Mouse (Mus musculus): Measurements from ENCODE around the gene Echs1. TPM values are rescaled to one million over a fixed set of nuclear protein-coding genes. Genes with fewer than 3 reads are reported as not detected.
A peak's percentile ranks its signal among the peaks of the same experiment; 100 is the strongest.

Echs1 gene
- polyA plus RNA-seq, 1 experiment from 2014 or later = 139 TPM

DNA sequence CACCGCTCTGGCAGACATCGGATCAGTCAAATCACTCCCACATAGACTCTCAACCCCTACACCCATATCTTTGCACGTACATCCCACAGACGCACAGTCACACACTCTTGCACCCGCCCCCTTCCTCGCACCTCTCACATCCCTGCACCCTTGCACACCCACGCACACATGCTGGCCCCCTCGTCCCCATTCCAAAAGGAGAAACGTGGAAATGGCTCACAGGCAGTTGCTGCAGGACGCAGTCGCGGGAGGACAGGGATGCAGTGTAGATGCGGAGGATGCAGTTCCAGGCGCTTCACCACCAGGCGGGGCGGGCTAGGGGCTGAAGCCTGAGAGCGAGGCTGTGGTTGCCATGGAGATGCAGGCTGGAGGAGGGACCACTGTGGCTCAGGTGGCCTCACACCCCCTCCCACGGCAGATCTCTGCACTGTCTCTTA is 34.0 kb downstream of the Echs1 start, which contains the start of gene Caly:
Gene Caly, minus strand, starts transcription at position 307 of the 437 bp plus-strand sequence.
- no peak within 1 kb of the TSS for H3K27ac ChIP-seq (replicated peaks)
- 8% methylated on average over 18 of the region's 18 CpGs for WGBS

DNA sequence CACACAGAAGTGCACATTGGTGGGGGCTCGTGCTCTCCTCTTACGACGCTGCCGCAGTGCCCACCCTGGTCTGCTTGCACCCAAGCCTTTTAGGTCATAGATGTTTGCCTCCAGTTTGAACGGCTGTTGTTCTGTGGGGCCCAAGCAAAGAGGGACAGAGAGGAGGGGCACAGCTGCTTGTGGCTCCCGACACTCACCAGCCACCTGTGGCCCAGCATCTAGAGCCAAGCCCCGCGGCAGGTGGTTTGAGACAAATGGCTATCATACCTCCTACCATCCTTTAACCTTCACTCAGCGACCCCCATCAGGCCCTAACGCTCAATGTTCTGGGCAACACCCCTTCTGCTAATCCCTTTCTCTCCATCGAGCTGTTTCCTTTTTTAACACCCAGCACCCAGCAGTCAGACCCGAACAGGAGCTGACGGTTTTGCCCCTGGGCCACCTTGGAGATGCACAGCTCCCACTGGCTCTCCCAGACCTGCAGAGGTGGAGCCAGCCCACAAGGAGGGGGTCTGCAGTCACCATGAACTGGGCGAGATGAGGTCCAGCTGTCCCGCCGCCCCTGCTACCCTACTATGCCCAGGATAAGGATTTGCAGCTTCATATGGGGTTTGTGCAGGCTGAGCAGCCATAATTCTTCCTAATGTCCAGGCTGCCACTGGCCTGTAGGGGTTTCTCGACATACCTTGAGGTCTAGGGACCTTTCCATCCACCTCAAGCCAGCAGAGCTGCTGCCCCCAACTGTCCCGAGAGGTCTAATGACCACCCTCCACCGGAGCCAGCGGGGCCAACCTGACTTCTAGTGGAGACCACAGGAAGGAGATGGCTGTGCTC is 34.7 kb downstream of the Echs1 start:
- no peaks in the 10 kb centered on the region for H3K36me3 ChIP-seq (ENCODE audit: control insufficient read depth, insufficient read depth, low read length)
- no peaks in the 10 kb centered on the region for H3K4me1 ChIP-seq (replicated peaks; ENCODE audit: control insufficient read depth, insufficient read depth)
- DNase-seq (ENCODE audit: low spot score) (no peak), ATAC-seq (ENCODE audit: low FRiP score, low TSS enrichment) (0 out of 2 replicates have a peak, but pooled peaks have one; percentile 3)
- TF ChIP-seq EP300 (optimal IDR thresholded peaks at IDR 0.05) (no peak), CTCF (IDR thresholded peaks at IDR 0.05; ENCODE audit: low read depth) (no peak)
- H3K4me3 ChIP-seq (ENCODE audit: low read depth, low read length) = no peak overlapping the region
- no peak overlapping the region for H3K27ac ChIP-seq (replicated peaks)
- H3K9ac ChIP-seq (ENCODE audit: low read length) = no peak overlapping the region
- 19% methylated on average over 20 of the region's 20 CpGs for WGBS
- peaks cover 3% of the 10 kb centered on the region; the same call in 1 of the 2 replicates for H3K27me3 ChIP-seq (ENCODE audit: control insufficient read depth, insufficient read depth, low read length)
- no peaks in the 10 kb centered on the region for H3K9me3 ChIP-seq (ENCODE audit: control insufficient read depth, low read length)
- no peak overlapping the region for H3K4me2 ChIP-seq (replicated peaks; ENCODE audit: low read depth)

More for the DNA sequence above, 34.0 kb downstream of the Echs1 start, which contains the start of gene Caly:
- Histone ChIP-seq H3K9me3 (ENCODE audit: control insufficient read depth, low read length) (no peaks in the 10 kb centered on the region), H3K4me3 (ENCODE audit: low read depth, low read length) (no peak within 1 kb of the TSS), H3K4me2 (replicated peaks; ENCODE audit: low read depth) (no peak within 1 kb of the TSS), H3K36me3 (ENCODE audit: control insufficient read depth, insufficient read depth, low read length) (no peaks in the 10 kb centered on the region), H3K9ac (ENCODE audit: low read length) (no peak within 1 kb of the TSS), H3K4me1 (replicated peaks; ENCODE audit: control insufficient read depth, insufficient read depth) (no peaks in the 10 kb centered on the region), H3K27me3 (ENCODE audit: control insufficient read depth, insufficient read depth, low read length) (peaks cover 3% of the 10 kb centered on the region; the same call in 1 of the 2 replicates)
- DNase-seq (ENCODE audit: low spot score) (peak; percentile 61), ATAC-seq (ENCODE audit: low FRiP score, low TSS enrichment) (peak; percentile 62; the same call in 1 of the 2 replicates)
- peak; percentile 68 for TF ChIP-seq CTCF (IDR thresholded peaks at IDR 0.05; ENCODE audit: low read depth)
- TF ChIP-seq EP300 (optimal IDR thresholded peaks at IDR 0.05) = no peak

DNA sequence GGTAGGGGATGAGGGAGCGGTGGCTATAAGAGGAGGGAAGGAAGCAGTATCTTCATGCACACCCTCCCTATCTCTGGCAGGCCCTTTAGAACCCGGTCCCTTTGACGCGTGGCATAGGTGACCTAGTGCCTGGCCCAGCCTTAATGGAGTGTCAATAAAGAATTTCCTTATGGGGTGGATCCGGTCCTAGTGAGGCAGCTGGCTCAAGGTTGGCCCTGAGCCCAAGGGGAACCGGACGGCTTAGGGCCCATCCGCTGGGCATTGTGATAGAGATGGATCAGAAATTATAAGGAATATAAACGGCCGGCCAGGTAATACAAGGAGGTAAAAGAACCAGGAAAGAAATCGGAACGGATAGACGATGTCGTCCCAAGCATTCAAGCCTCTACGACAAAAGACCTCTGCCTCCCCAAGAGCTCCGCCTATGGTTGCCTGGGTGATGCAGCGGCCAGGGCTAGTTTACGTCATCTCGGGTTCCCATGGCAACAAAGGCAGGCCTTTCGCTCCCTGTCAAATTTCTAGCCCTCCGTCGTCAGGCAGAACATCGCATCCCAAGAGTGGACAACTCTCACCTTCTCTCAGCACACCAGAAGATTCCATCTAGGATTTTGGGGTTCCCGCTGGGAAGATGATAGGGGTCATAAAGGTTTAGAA is 35.6 kb downstream of the Echs1 start:
- H3K27ac ChIP-seq (replicated peaks) = no peak overlapping the region
- peak; percentile 47 for ATAC-seq (ENCODE audit: low FRiP score, low TSS enrichment)
- no peaks in the 10 kb centered on the region for H3K9me3 ChIP-seq (ENCODE audit: control insufficient read depth, low read length)
- no peaks in the 10 kb centered on the region for H3K36me3 ChIP-seq (ENCODE audit: control insufficient read depth, insufficient read depth, low read length)
- H3K4me1 ChIP-seq (replicated peaks; ENCODE audit: control insufficient read depth, insufficient read depth) = no peaks in the 10 kb centered on the region
- WGBS = 4% methylated on average over 24 of the region's 24 CpGs
- peak overlapping the region; percentile 15; the same call in 1 of the 2 replicates for H3K4me2 ChIP-seq (replicated peaks; ENCODE audit: low read depth)
- H3K27me3 ChIP-seq (ENCODE audit: control insufficient read depth, insufficient read depth, low read length) = peaks cover 3% of the 10 kb centered on the region; the same call in 1 of the 2 replicates
- H3K4me3 ChIP-seq (ENCODE audit: low read depth, low read length) = no peak overlapping the region
- TF ChIP-seq EP300 (optimal IDR thresholded peaks at IDR 0.05) = no peak
- TF ChIP-seq CTCF (IDR thresholded peaks at IDR 0.05; ENCODE audit: low read depth) = no peak
- DNase-seq (ENCODE audit: low spot score) = peak; percentile 64
- H3K9ac ChIP-seq (ENCODE audit: low read length) = no peak overlapping the region

DNA sequence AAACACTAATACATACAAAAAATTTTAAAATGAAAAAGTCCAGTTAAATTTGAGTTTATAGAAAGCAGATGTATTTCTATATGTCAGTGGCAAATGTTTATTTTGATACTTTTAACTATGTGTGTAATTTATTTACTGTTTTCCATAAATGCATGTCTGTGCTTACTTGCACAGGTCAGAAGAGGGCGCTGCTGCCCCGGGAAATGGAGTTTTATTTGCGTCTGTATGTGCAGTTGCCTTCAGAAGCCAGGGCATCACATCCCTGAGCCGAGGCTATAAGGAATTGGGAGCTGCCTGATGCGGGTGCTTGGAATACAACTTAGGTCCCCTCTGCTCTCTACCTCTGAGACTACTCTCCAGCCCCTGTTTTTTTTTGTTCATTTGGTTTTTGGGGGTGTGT is 37.6 kb downstream of the Echs1 start:
- Histone ChIP-seq H3K4me1 (replicated peaks; ENCODE audit: control insufficient read depth, insufficient read depth) (no peaks in the 10 kb centered on the region), H3K27me3 (ENCODE audit: control insufficient read depth, insufficient read depth, low read length) (peaks cover 3% of the 10 kb centered on the region; the same call in 1 of the 2 replicates), H3K36me3 (ENCODE audit: control insufficient read depth, insufficient read depth, low read length) (no peaks in the 10 kb centered on the region), H3K4me3 (ENCODE audit: low read depth, low read length) (no peak overlapping the region), H3K9me3 (ENCODE audit: control insufficient read depth, low read length) (no peaks in the 10 kb centered on the region), H3K27ac (replicated peaks) (no peak overlapping the region), H3K9ac (ENCODE audit: low read length) (no peak overlapping the region), H3K4me2 (replicated peaks; ENCODE audit: low read depth) (no peak overlapping the region)
- TF ChIP-seq EP300 (optimal IDR thresholded peaks at IDR 0.05) (no peak), CTCF (IDR thresholded peaks at IDR 0.05; ENCODE audit: low read depth) (peak; percentile 90)
- DNase-seq (ENCODE audit: low spot score) (peak; percentile 82), ATAC-seq (ENCODE audit: low FRiP score, low TSS enrichment) (no peak)
- WGBS = 5% methylated on average over 5 of the region's 5 CpGs

DNA sequence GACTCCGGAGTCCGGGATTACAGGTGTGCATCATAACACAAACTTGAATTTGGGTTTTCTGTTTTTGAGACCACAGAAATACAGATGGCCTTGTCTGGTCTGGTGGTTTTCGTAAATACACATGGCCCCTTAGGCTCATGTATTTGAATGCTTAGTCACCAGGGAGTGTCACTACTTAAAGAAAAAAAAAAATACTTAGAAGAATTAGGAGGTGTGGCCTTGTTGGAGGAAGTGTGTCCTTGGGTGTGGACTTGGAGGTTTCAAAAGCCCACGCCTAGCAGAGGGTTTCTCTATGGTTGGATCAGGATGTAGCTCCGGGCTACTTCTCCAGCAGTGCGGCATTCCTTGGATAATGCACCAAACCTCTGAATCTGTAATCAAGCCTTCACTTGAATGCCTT is 38.6 kb downstream of the Echs1 start:
- 57% methylated on average over 6 of the region's 6 CpGs for WGBS
- H3K4me2 ChIP-seq (replicated peaks; ENCODE audit: low read depth) = no peak overlapping the region
- no peak overlapping the region for H3K9ac ChIP-seq (ENCODE audit: low read length)
- DNase-seq (ENCODE audit: low spot score) (no peak), ATAC-seq (ENCODE audit: low FRiP score, low TSS enrichment) (peak; percentile 67)
- H3K4me3 ChIP-seq (ENCODE audit: low read depth, low read length) = no peak overlapping the region
- no peaks in the 10 kb centered on the region for H3K36me3 ChIP-seq (ENCODE audit: control insufficient read depth, insufficient read depth, low read length)
- peaks cover 3% of the 10 kb centered on the region; the same call in 1 of the 2 replicates for H3K27me3 ChIP-seq (ENCODE audit: control insufficient read depth, insufficient read depth, low read length)
- TF ChIP-seq EP300 (optimal IDR thresholded peaks at IDR 0.05) = no peak
- no peak for TF ChIP-seq CTCF (IDR thresholded peaks at IDR 0.05; ENCODE audit: low read depth)
- H3K27ac ChIP-seq (replicated peaks) = no peak overlapping the region
- H3K9me3 ChIP-seq (ENCODE audit: control insufficient read depth, low read length) = no peaks in the 10 kb centered on the region
- H3K4me1 ChIP-seq (replicated peaks; ENCODE audit: control insufficient read depth, insufficient read depth) = no peaks in the 10 kb centered on the region

Measured in stomach, postnatal 0 days (tissue).